Mouse (Mus musculus) heart, embryonic 14.5 days (tissue): ENCODE data around the gene Galntl5. TPM values are rescaled to one million over a fixed set of nuclear protein-coding genes. Genes with fewer than 3 reads are reported as not detected.
A peak's percentile ranks its signal among the peaks of the same experiment; 100 is the strongest.
"Not testable (repeated sequence)": the region's sequence is repeated elsewhere in the genome, so short reads cannot be mapped to it uniquely, and the experiment has no call there.

Source experiments
- ATAC-seq: fragments of 200-750 bp; cut with Nextera tagmentation; 2 replicates; pipeline ENCODE4 v1.8.0; 2017; ENCODE audit warnings: low read depth, moderate TSS enrichment; ENCODE audit not compliant: insufficient number of reproducible peaks, insufficient read depth, low FRiP score
- H3K27ac ChIP-seq, 2 experiments: fragments of 200-500 bp in 1 of 2; fragments of 300-500 bp in 1 of 2; sonication (generic) in 1 of 2; replicated peaks in 1 of 2; 2 replicates each; pipeline ENCODE4 v1.5.1; 2012 to 2014; ENCODE audit warnings: low read depth in 2 of 2, low read length in 2 of 2, control low read depth in 1 of 2, mild to moderate bottlenecking in 1 of 2, mixed read lengths in 1 of 2; ENCODE audit not compliant: control insufficient read depth in 1 of 2, insufficient read depth in 1 of 2
- H3K27me3 ChIP-seq: fragments of 300-500 bp; sonication (generic); 2 replicates; pipeline ENCODE4 v1.6.1; 2014; ENCODE audit warnings: mild to moderate bottlenecking, low read length, control low read depth; ENCODE audit not compliant: control insufficient read depth, insufficient read depth
- H3K36me3 ChIP-seq: fragments of 300-500 bp; sonication (generic); 2 replicates; pipeline ENCODE4 v1.6.1; 2014; ENCODE audit warnings: mild to moderate bottlenecking, control low read depth, low read length, mixed read lengths; ENCODE audit not compliant: control insufficient read depth, insufficient read depth
- H3K4me1 ChIP-seq, 2 experiments: fragments of 200-500 bp in 1 of 2; fragments of 300-500 bp in 1 of 2; sonication (generic) in 1 of 2; 2 replicates each; pipeline ENCODE4 v1.6.1; 2012 to 2014; ENCODE audit warnings: low read length in 2 of 2, control low read depth in 1 of 2, mixed read lengths in 1 of 2; ENCODE audit not compliant: control insufficient read depth in 2 of 2, insufficient read depth in 2 of 2
- H3K4me2 ChIP-seq: fragments of 300-500 bp; sonication (generic); 2 replicates; pipeline ENCODE4 v1.6.1; 2014; ENCODE audit warnings: mild to moderate bottlenecking, low read length
- H3K4me3 ChIP-seq, 2 experiments: fragments of 200-500 bp in 1 of 2; fragments of 300-500 bp in 1 of 2; sonication (generic) in 1 of 2; 2 replicates each; pipeline ENCODE4 v1.5.1; 2012 to 2014; ENCODE audit warnings: low read length in 2 of 2, mild to moderate bottlenecking in 2 of 2, control low read depth in 1 of 2, low read depth in 1 of 2, moderate library complexity in 1 of 2; ENCODE audit not compliant: control insufficient read depth in 1 of 2, insufficient read depth in 1 of 2
- H3K9ac ChIP-seq: fragments of 300-500 bp; sonication (generic); 2 replicates; pipeline ENCODE4 v1.6.1; 2014; ENCODE audit warnings: mild to moderate bottlenecking, low read length
- H3K9me3 ChIP-seq: fragments of 300-500 bp; sonication (generic); 2 replicates; pipeline ENCODE4 v1.6.1; 2016; ENCODE audit warnings: low read length, control low read depth; ENCODE audit not compliant: control insufficient read depth
- WGBS: fragments of 180-500 bp; shearing (Covaris S2); extraction: QIAGEN DNeasy Blood & Tissue Kit; methylation state at CpG from one replicate; pipeline ENCODE4 v1.1.7; 2014; 5-methylcytosine and 5-hydroxymethylcytosine counted together
- polyA plus RNA-seq: library from polyadenylated mRNA; unstranded; fragments of >200 nt; fragmentation: Nextera tagmentation; extraction: Ambion mirVana; gene quantifications from 2 replicates; pipeline ENCODE4 v1.2.1, GENCODE M21; 2014

Gene Galntl5
- polyA plus RNA-seq, 1 experiment from 2014 or later, result not detected

DNA sequence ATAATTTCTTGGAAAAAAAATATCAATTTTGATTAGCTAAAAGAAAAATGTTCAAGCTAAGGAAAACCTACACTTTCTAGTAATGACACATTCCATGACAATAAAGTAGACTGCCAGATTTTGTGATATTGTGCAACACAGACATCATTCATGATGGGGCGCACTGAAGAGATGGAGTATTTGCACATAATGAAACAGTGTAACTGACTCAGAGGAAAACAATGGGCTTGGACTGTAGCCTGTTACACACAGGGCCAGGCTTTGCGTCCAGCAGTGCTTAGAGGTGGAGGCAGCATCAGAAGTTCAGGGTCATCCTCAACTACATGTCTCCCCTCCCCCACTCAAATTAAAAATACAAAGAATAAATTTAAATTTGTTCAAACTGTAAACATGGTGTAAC, 9.3 kb downstream of the Galntl5 start:
- ATAC-seq, result no peak
- Histone ChIP-seq H3K4me1 (no peaks in the 10 kb centered on the region), H3K27me3 (no peaks in the 10 kb centered on the region), H3K4me2 (no peak overlapping the region), H3K27ac (no peak overlapping the region), H3K4me3 (no peak overlapping the region), H3K9me3 (no peaks in the 10 kb centered on the region), H3K36me3 (no peaks in the 10 kb centered on the region), H3K9ac (no peak overlapping the region)
- 85% methylated on average over 2 of the region's 2 CpGs for WGBS

DNA sequence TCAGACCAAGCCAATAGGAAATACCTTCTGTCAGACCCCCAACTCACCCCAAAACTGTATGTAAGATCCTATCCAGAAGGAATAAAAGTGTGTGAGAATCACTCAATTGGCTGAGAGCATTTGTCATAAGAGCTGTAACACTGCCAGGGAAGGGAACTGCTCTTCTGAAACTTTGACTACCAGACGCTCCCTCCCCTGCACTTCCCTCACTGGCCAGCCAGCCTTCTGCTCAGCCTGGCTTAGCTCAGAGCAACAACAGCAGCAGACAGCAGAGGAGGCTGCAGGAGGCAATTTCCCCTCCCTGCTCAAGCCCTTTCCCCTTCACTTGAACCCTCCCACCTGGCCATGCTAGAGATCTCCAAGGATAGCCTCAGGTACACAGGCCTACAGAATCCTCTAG, 30.6 kb downstream of the Galntl5 start:
- H3K9me3 ChIP-seq, result no peaks in the 10 kb centered on the region
- H3K9ac ChIP-seq, result no peak overlapping the region
- H3K4me2 ChIP-seq, result no peak overlapping the region
- no peaks in the 10 kb centered on the region for H3K27me3 ChIP-seq
- H3K4me3 ChIP-seq, result no peak overlapping the region
- ATAC-seq, result no peak
- no peaks in the 10 kb centered on the region for H3K4me1 ChIP-seq
- 56% methylated on average over 1 of the region's 1 CpGs for WGBS
- H3K27ac ChIP-seq, result no peak overlapping the region
- H3K36me3 ChIP-seq, result no peaks in the 10 kb centered on the region

DNA sequence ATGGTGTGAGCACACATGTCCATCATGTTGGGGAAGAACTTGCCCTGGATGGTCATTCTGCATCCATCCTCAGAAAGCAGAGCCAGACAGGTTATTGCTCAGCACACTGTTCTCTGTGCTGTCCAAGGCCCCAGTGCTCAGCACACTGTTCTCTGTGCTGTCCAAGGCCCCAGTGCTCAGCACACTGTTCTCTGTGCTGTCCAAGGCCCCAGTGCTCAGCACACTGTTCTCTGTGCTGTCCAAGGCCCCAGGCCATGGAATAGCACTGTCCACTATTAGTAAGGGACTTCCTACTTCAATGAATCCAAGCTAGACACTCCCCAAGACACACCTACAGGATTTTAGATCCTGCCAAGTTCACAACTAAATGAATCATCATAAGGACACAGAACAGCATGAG, 32.0 kb downstream of the Galntl5 start:
- not testable (repeated sequence) for H3K36me3 ChIP-seq, H3K27ac ChIP-seq, H3K4me1 ChIP-seq, H3K4me2 ChIP-seq, H3K27me3 ChIP-seq, ATAC-seq, H3K9me3 ChIP-seq, H3K9ac ChIP-seq, H3K4me3 ChIP-seq

DNA sequence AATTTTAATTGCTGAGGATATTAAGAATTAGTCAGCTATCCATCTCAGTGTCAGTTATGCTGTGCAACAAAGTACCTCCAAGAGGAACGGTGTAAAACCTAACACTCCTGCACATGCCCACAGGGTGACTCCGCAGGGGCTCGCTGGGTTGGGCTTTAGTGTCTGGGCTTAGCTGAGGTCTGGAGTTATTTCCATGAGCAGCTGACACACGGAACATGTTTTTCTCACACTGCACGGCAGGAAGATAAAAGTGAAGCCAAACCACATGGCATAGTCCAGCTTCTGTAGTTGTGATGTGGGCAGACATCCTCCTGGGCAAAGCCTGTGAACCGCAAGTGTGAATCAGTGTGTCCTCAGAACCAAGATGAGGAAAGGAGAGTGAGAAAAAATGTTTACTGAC, 33.7 kb downstream of the Galntl5 start:
- Histone ChIP-seq H3K27me3 (no peaks in the 10 kb centered on the region), H3K27ac (no peak overlapping the region), H3K4me2 (no peak overlapping the region), H3K4me1 (no peaks in the 10 kb centered on the region), H3K9me3 (no peaks in the 10 kb centered on the region), H3K4me3 (no peak overlapping the region), H3K36me3 (no peaks in the 10 kb centered on the region), H3K9ac (no peak overlapping the region)
- ATAC-seq, result no peak
- 63% methylated on average over 6 of the region's 6 CpGs for WGBS

GRCm38 (mm10) chr5:25221604-25222003, 40.3 kb downstream of the Galntl5 start, which contains the start of gene Galnt11:
TSS of gene Galnt11 (plus strand) at chr5:25221904.
- Histone ChIP-seq H3K27me3 (no peaks in the 10 kb centered on the region), H3K36me3 (no peaks in the 10 kb centered on the region), H3K9ac (peak within 1 kb of the TSS; percentile 87), H3K4me2 (peak within 1 kb of the TSS; percentile 77), H3K4me3 (peak within 1 kb of the TSS; percentile 74 to 87), H3K27ac (peak within 1 kb of the TSS; percentile 80 to 85), H3K9me3 (no peaks in the 10 kb centered on the region), H3K4me1 (peaks cover 0 to 10% of the 10 kb centered on the region in 2 experiments; a peak in 3 of 4 replicates)
- 64% methylated on average over 3 of the region's 3 CpGs for WGBS
- ATAC-seq, result no peak

GRCm38 (mm10) chr5:25222752-25223702, 41.8 kb downstream of the Galntl5 start, which contains the start of gene E130116L18Rik:
TSS of gene E130116L18Rik (minus strand) at chr5:25223153.
- Histone ChIP-seq H3K27ac (peak within 1 kb of the TSS; percentile 80 to 85), H3K4me1 (peaks cover 0 to 10% of the 10 kb centered on the region in 2 experiments; a peak in 3 of 4 replicates), H3K27me3 (no peaks in the 10 kb centered on the region), H3K9me3 (no peaks in the 10 kb centered on the region), H3K4me3 (peak within 1 kb of the TSS; percentile 74 to 87), H3K36me3 (no peaks in the 10 kb centered on the region), H3K9ac (peak within 1 kb of the TSS; percentile 87), H3K4me2 (peak within 1 kb of the TSS; percentile 77)
- 3% methylated on average over 72 of the region's 72 CpGs for WGBS
- peak; percentile 94 for ATAC-seq

GRCm38 (mm10) chr5:25224377-25224776, 43.1 kb downstream of the Galntl5 start:
- 90% methylated on average over 1 of the region's 1 CpGs for WGBS
- not testable (repeated sequence) for H3K4me2 ChIP-seq, H3K27me3 ChIP-seq, H3K9ac ChIP-seq, H3K9me3 ChIP-seq, ATAC-seq, H3K27ac ChIP-seq, H3K4me3 ChIP-seq, H3K36me3 ChIP-seq
- H3K4me1 ChIP-seq, result peaks cover 0 to 10% of the 10 kb centered on the region in 2 experiments; a peak in 3 of 4 replicates
